Mouse (Mus musculus) CH12.LX (cell line): Measurements from ENCODE around the gene Mab21l1. TPM values are rescaled to one million over a fixed set of nuclear protein-coding genes. Genes with fewer than 3 reads are reported as not detected.

Experiments
- DNase-seq: peaks from one replicate; pipeline ENCODE4 v3.0.0-alpha.2; 2013; ENCODE audit errors: extremely low read depth
- H3K27ac ChIP-seq: 2 replicates; pipeline ENCODE4 v1.5.1; 2012; ENCODE audit warnings: low read depth, mild to moderate bottlenecking, control low read depth, moderate library complexity; ENCODE audit not compliant: insufficient read depth
- H3K27me3 ChIP-seq: replicated peaks from 2 replicates; pipeline ENCODE3; 2012; ENCODE audit warnings: inconsistent platforms
- H3K36me3 ChIP-seq, 2 experiments: replicated peaks in 1 of 2; 2 replicates each; pipeline versions ENCODE3 to v1.6.1; 2012; ENCODE audit warnings: inconsistent platforms in 1 of 2, low read length in 1 of 2, mild to moderate bottlenecking in 1 of 2, mixed read lengths in 1 of 2, moderate library complexity in 1 of 2; ENCODE audit not compliant: control insufficient read depth in 1 of 2, insufficient read depth in 1 of 2
- H3K4me1 ChIP-seq, 2 experiments: 2 replicates each; pipeline ENCODE4 v1.6.1; 2012; ENCODE audit warnings: inconsistent platforms in 1 of 2, moderate library complexity in 1 of 2; ENCODE audit not compliant: insufficient read depth in 2 of 2, control insufficient read depth in 1 of 2
- H3K4me2 ChIP-seq: 2 replicates; pipeline ENCODE4 v1.6.1; 2012; ENCODE audit warnings: low read depth, mild to moderate bottlenecking, control low read depth; ENCODE audit not compliant: poor library complexity, insufficient read depth, severe bottlenecking
- H3K4me3 ChIP-seq, 3 experiments: fragments of 150-350 bp in 1 of 3; sonication (generic) in 1 of 3; replicated peaks in 1 of 3; 2 replicates each; pipeline versions ENCODE3 to v1.5.1; 2011 to 2012; ENCODE audit warnings: low read depth in 2 of 3, low read length in 2 of 3, mild to moderate bottlenecking in 2 of 3, moderate library complexity in 2 of 3, control low read depth in 1 of 3, improper control_type of control experiment in 1 of 3, inconsistent platforms in 1 of 3, mixed read lengths in 1 of 3; ENCODE audit not compliant: poor library complexity in 1 of 3
- H3K79me2 ChIP-seq: replicated peaks from 2 replicates; pipeline ENCODE4 v1.6.1; 2012; ENCODE audit warnings: mild to moderate bottlenecking, moderate library complexity; ENCODE audit not compliant: control insufficient read depth, poor library complexity, insufficient read depth, severe bottlenecking; ENCODE audit errors: extremely low read depth
- H3K9ac ChIP-seq: 2 replicates; pipeline ENCODE4 v1.6.1; 2012; ENCODE audit warnings: low read depth, mild to moderate bottlenecking, control low read depth, moderate library complexity; ENCODE audit not compliant: insufficient read depth
- H3K9me3 ChIP-seq: replicated peaks from 2 replicates; pipeline ENCODE3; 2012; ENCODE audit warnings: low read length, inconsistent platforms, mixed read lengths
- CHD2 ChIP-seq: IDR thresholded peaks from 2 replicates; pipeline ENCODE4 v1.6.1; 2011; ENCODE audit warnings: low read length, improper control_type of control experiment
- CTCF ChIP-seq, 2 experiments: IDR thresholded peaks in 1 of 2; conservative IDR thresholded peaks in 1 of 2; 2 replicates each; pipeline ENCODE4 v1.5.1; 2011 to 2012; ENCODE audit warnings: low read depth in 2 of 2, low read length in 2 of 2, improper control_type of control experiment in 1 of 2, inconsistent platforms in 1 of 2, mild to moderate bottlenecking in 1 of 2, moderate library complexity in 1 of 2
- ELF1 ChIP-seq: IDR thresholded peaks from 2 replicates; pipeline ENCODE4 v1.6.1; 2014; ENCODE audit warnings: low read depth, mild to moderate bottlenecking, inconsistent platforms, low read length, improper control_type of control experiment
- ETS1 ChIP-seq: conservative IDR thresholded peaks from 2 replicates; pipeline ENCODE4 v1.6.1; 2012; ENCODE audit warnings: low read depth, mild to moderate bottlenecking, inconsistent platforms, low read length, improper control_type of control experiment, moderate library complexity
- JUND ChIP-seq: conservative IDR thresholded peaks from 2 replicates; pipeline ENCODE4 v1.6.1; 2011; ENCODE audit warnings: low read depth, low read length, improper control_type of control experiment
- KAT2A ChIP-seq: IDR thresholded peaks from 2 replicates; pipeline ENCODE4 v1.6.1; 2012; ENCODE audit warnings: low read length, improper control_type of control experiment, inconsistent platforms; ENCODE audit not compliant: insufficient replicate concordance
- MAX ChIP-seq: IDR thresholded peaks from 2 replicates; pipeline ENCODE4 v1.6.1; 2011; ENCODE audit warnings: low read length, improper control_type of control experiment
- MEF2A ChIP-seq: IDR thresholded peaks from 2 replicates; pipeline ENCODE4 v1.6.1; 2014; ENCODE audit warnings: low read depth, mild to moderate bottlenecking, inconsistent platforms, low read length, improper control_type of control experiment, borderline replicate concordance
- MXI1 ChIP-seq: IDR thresholded peaks from 2 replicates; pipeline ENCODE4 v1.6.1; 2011; ENCODE audit warnings: mild to moderate bottlenecking, low read depth, low read length, improper control_type of control experiment
- PAX5 ChIP-seq: IDR thresholded peaks from 2 replicates; pipeline ENCODE4 v1.6.1; 2012; ENCODE audit warnings: low read length, inconsistent platforms, mixed read lengths
- POLR2A ChIP-seq: IDR thresholded peaks from 2 replicates; pipeline ENCODE4 v1.6.1; 2011; ENCODE audit warnings: low read depth, mild to moderate bottlenecking, improper control_type of control experiment, low read length
- POLR2AphosphoS2 ChIP-seq: IDR thresholded peaks from 2 replicates; pipeline ENCODE4 v1.6.1; 2011; ENCODE audit warnings: low read depth, low read length, improper control_type of control experiment
- RAD21 ChIP-seq: IDR thresholded peaks from 2 replicates; pipeline ENCODE4 v1.6.1; 2011; ENCODE audit warnings: low read depth, mild to moderate bottlenecking, low read length, improper control_type of control experiment, moderate library complexity
- SIN3A ChIP-seq: IDR thresholded peaks from 2 replicates; pipeline ENCODE4 v1.6.1; 2012; ENCODE audit warnings: low read length, improper control_type of control experiment, inconsistent platforms
- SMC3 ChIP-seq: IDR thresholded peaks from 2 replicates; pipeline ENCODE4 v1.6.1; 2011; ENCODE audit warnings: low read depth, low read length, improper control_type of control experiment
- TCF12 ChIP-seq: IDR thresholded peaks from 2 replicates; pipeline ENCODE4 v1.6.1; 2014; ENCODE audit warnings: low read depth, mild to moderate bottlenecking, inconsistent platforms, low read length, improper control_type of control experiment
- UBTF ChIP-seq: IDR thresholded peaks from 2 replicates; pipeline ENCODE4 v1.6.1; 2012; ENCODE audit warnings: low read depth, mild to moderate bottlenecking, inconsistent platforms, low read length, improper control_type of control experiment, moderate library complexity
- USF1 ChIP-seq: IDR thresholded peaks from 2 replicates; pipeline ENCODE4 v1.6.1; 2014; ENCODE audit warnings: low read depth, mild to moderate bottlenecking, inconsistent platforms, low read length, improper control_type of control experiment
- ZKSCAN1 ChIP-seq: IDR thresholded peaks from 2 replicates; pipeline ENCODE4 v1.6.1; 2012; ENCODE audit warnings: low read depth, inconsistent platforms, low read length, improper control_type of control experiment, borderline replicate concordance
- ZNF384 ChIP-seq: IDR thresholded peaks from 2 replicates; pipeline ENCODE4 v1.6.1; 2012; ENCODE audit warnings: low read depth, low read length, improper control_type of control experiment, inconsistent platforms
- dilution Hi-C: fragments of 300-500 bp; cut with MboI; formaldehyde crosslinking; loops from 2 replicates; pipeline ENCODE4 v1.14.3; 2020; ENCODE audit warnings: low sequenced_read_pairs; ENCODE audit not compliant: extremely low pct_unique_long_range_greater_than_20kb, extremely low pct_ligation_motif_present
- in situ Hi-C: fragments of 300-500 bp; cut with MboI; formaldehyde crosslinking; loops from 3 replicates; pipeline ENCODE4 v1.14.3; 2019; ENCODE audit warnings: low sequenced_read_pairs, low pct_ligation_motif_present, low pct_unique_long_range_greater_than_20kb, mixed read lengths
- polyA plus RNA-seq: library from polyadenylated mRNA; unstranded; fragments of >175 nt; gene quantifications from 2 replicates; pipeline ENCODE4 v1.2.1, GENCODE M21; 2012; ENCODE audit warnings: low read depth; ENCODE audit not compliant: insufficient read length
- total RNA-seq, 2 experiments: library from RNA; depleted of rRNA; stranded (reverse); fragments of 300-350 nt in 1 of 2; fragments of >200 nt in 1 of 2; gene quantifications; 2 replicates each; pipeline ENCODE4 v1.2.3; 2012 to 2014

Gene Mab21l1
- total and polyA plus RNA-seq, 3 experiments: not detected

GRCm38 (mm10) chr3:55792251-55792650, 9.9 kb downstream of the Mab21l1 start:
- H3K9ac ChIP-seq: no peak overlapping the region
- H3K27me3 ChIP-seq: no peaks in the 10 kb centered on the region
- peaks cover 57% of the 10 kb centered on the region for H3K9me3 ChIP-seq
- no peaks in the 10 kb centered on the region for H3K4me1 ChIP-seq
- H3K4me3 ChIP-seq: no peak overlapping the region
- TF ChIP-seq SIN3A (no peak), SMC3 (no peak)
- no peak overlapping the region for H3K4me2 ChIP-seq
- no peak for DNase-seq
- no peaks in the 10 kb centered on the region for H3K79me2 ChIP-seq
- H3K27ac ChIP-seq: no peak overlapping the region
- no peaks in the 10 kb centered on the region for H3K36me3 ChIP-seq
- in situ Hi-C loops (no loop called here), dilution Hi-C loops (no loop called here)

- Histone ChIP-seq H3K79me2 (no peaks in the 10 kb centered on the region), H3K36me3 (no peaks in the 10 kb centered on the region), H3K4me3 (no peak overlapping the region), H3K4me1 (no peaks in the 10 kb centered on the region), H3K4me2 (no peak overlapping the region), H3K27me3 (no peaks in the 10 kb centered on the region), H3K27ac (no peak overlapping the region), H3K9me3 (peaks cover 58% of the 10 kb centered on the region), H3K9ac (no peak overlapping the region)
- TF ChIP-seq SMC3: no peak
- TF ChIP-seq ETS1: no peak
- TF ChIP-seq POLR2AphosphoS2: no peak
- no peak for TF ChIP-seq MEF2A
- no peak for TF ChIP-seq CTCF (conservative IDR thresholded peaks at IDR 0.05 in 1 of 2, IDR thresholded peaks at IDR 0.05 in 1 of 2; ENCODE audit: low read depth in 2 of 2, low read length in 2 of 2)
- no peak for TF ChIP-seq ELF1
- no peak for TF ChIP-seq MAX
- no peak for TF ChIP-seq CHD2
- no peak for TF ChIP-seq ZKSCAN1
- TF ChIP-seq MXI1: no peak
- no peak for TF ChIP-seq TCF12
- TF ChIP-seq POLR2A: no peak
- TF ChIP-seq UBTF: no peak
- TF ChIP-seq KAT2A: no peak
- no peak for TF ChIP-seq USF1
- TF ChIP-seq PAX5: no peak
- TF ChIP-seq ZNF384: no peak
- TF ChIP-seq JUND: no peak
- no peak for TF ChIP-seq RAD21
- in situ Hi-C loops (no loop called here), dilution Hi-C loops (no loop called here)
- no peak for DNase-seq
Observed at GRCm38 (mm10) chr3:55793842-55794575, 11.7 kb downstream of the Mab21l1 start.
